Mouse (Mus musculus): ENCODE data around the gene Cdc42bpg.

DNA sequence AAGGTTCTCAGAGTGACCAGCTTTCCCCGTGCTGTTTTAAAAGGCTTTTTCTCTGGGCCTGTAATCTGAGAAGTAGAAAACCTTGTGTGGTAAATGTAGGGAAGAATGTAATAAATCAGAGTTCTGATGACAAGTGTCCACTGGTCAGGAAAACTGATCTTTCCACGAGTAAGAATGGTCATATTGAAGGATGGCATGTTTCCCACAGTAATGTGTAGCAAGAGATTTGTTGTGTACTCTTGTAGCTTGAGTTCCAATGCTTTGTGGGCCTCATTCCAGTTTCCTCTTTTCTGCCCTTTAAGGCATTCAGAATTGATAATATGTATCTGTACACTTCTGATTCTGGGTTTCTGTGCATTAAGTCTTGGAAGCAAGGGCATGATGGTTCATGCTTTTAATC lies 58.6 kb downstream of the Cdc42bpg start:
- TF ChIP-seq POLR2A (IDR thresholded peaks at IDR 0.05; ENCODE audit: insufficient read depth, low read length) (no peak), CTCF (IDR thresholded peaks at IDR 0.05; ENCODE audit: low read depth, low read length) (no peak), EP300 (IDR thresholded peaks at IDR 0.05; ENCODE audit: insufficient read depth, low read depth, low read length) (no peak)

All from ES-Bruce4 (cell line).